Mouse (Mus musculus): ENCODE measurements around the gene Trmt10b. TPM values are rescaled to one million over a fixed set of nuclear protein-coding genes. Genes with fewer than 3 reads are reported as not detected.

Trmt10b gene
- total RNA-seq, 2 experiments from 2014 or later, result 19.3 to 25.6 TPM

GRCm38 (mm10) chr4:45341226-45341625 is 44.3 kb downstream of the Trmt10b start:
- no peak for ATAC-seq (replicated peaks; ENCODE audit: poor library complexity, severe bottlenecking)

- peak; percentile 94 for ATAC-seq (replicated peaks; ENCODE audit: poor library complexity, severe bottlenecking)
These were observed 44.8 kb downstream of the Trmt10b start, which contains the start of gene Dcaf10 for GRCm38 (mm10) chr4:45341669-45342249. Gene Dcaf10 (plus strand): TSS chr4:45342101.

- peak; percentile 35 for ATAC-seq (replicated peaks; ENCODE audit: poor library complexity, severe bottlenecking)
These were observed 45.6 kb downstream of the Trmt10b start, which contains the start of gene Exosc3 for GRCm38 (mm10) chr4:45342286-45343155. Gene Exosc3 (minus strand): TSS chr4:45342732.

- ATAC-seq (replicated peaks; ENCODE audit: poor library complexity, severe bottlenecking), result no peak
These were observed 59.7 kb downstream of the Trmt10b start for GRCm38 (mm10) chr4:45356653-45357052.

Other genes with a start within 250 kb of the Trmt10b start
- 1.2 and 1.5 TPM in 2 replicates for gene Fbxo10, start 212.5 kb upstream of the Trmt10b start, total RNA-seq (2014; fragmentation: Nextera tagmentation)
- gene Fbxo10, start 212.5 kb upstream of the Trmt10b start, total RNA-seq (2017), result 0.93 and 1.8 TPM in 2 replicates
- gene Tomm5, start 189.0 kb upstream of the Trmt10b start, total RNA-seq (2014; fragmentation: Nextera tagmentation), result 344 and 413 TPM in 2 replicates
- gene Tomm5, start 189.0 kb upstream of the Trmt10b start, total RNA-seq (2017), result 250 and 251 TPM in 2 replicates
- not detected in 2 replicates for gene Frmpd1, start 112.3 kb upstream of the Trmt10b start, total RNA-seq (2014; fragmentation: Nextera tagmentation)
- gene Frmpd1, start 112.3 kb upstream of the Trmt10b start, total RNA-seq (2017), result not detected in 2 replicates
- 11.2 and 20.1 TPM in 2 replicates for gene Dcaf10, start 45.0 kb downstream of the Trmt10b start, total RNA-seq (2014; fragmentation: Nextera tagmentation)
- gene Dcaf10, start 45.0 kb downstream of the Trmt10b start, total RNA-seq (2017), result 10.1 and 14.8 TPM in 2 replicates
- gene Exosc3, start 45.6 kb downstream of the Trmt10b start, total RNA-seq (2014; fragmentation: Nextera tagmentation), result 67.2 and 71.0 TPM in 2 replicates
- gene Exosc3, start 45.6 kb downstream of the Trmt10b start, total RNA-seq (2017), result 164 and 182 TPM in 2 replicates
- 40.3 and 49.4 TPM in 2 replicates for gene Slc25a51, start 111.6 kb downstream of the Trmt10b start, total RNA-seq (2014; fragmentation: Nextera tagmentation)
- 32.4 and 37.1 TPM in 2 replicates for gene Slc25a51, start 111.6 kb downstream of the Trmt10b start, total RNA-seq (2017)
- 0.49 and 1.1 TPM in 2 replicates for gene Shb, start 235.3 kb downstream of the Trmt10b start, total RNA-seq (2014; fragmentation: Nextera tagmentation)
- gene Shb, start 235.3 kb downstream of the Trmt10b start, total RNA-seq (2017), result 0.72 and 2.2 TPM in 2 replicates

All from granulocyte monocyte progenitor cell, adult 5-6 weeks (primary cell).